Mouse (Mus musculus): ENCODE results near the gene Gm5751. TPM values are rescaled to one million over a fixed set of nuclear protein-coding genes. Genes with fewer than 3 reads are reported as not detected.

Gm5751 gene
- not detected in 2 replicates for polyA plus RNA-seq (2012)

DNA sequence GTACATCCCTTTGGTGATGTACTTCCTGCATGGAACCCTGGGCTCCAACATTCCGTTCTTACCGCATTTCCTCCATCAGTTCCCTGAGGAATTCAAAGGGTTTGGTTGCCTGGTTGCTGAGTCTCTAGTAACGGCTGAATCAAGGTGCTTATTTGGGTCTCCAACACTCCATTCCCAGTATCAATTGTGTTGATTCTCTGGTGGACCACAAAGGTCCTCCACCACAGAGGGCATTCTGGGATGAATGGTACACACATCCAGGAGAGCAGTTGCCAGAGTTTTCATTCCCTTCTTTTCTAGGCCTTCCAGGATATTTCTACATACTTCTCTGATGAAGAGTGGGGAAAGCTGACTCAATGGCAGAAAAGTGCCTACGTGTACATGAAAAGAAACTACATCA is at the start of gene Gm5751:
TSS of gene Gm5751 (plus strand) at position 301 of the 400 bp plus-strand sequence.

DNA sequence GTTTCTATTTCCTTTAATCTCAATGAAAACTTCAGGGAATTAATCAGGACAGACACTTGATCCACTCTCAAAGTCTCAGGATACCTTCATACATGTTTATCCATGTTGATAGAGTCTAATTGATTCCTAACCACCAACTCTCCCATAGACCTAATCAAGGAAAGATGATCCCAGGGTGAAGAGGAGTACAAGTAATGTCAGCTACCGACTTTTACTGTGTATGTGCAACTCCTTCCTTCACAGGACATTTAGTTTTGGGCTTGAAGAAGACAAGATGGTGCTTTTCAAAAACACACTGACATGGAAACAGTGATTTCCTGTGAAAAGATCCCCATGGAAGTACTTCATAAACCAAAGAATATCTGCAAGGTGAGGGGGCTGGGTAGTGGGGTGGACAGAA is 30.4 kb upstream of the Gm5751 start, which contains the start of gene Gm6592:
TSS of gene Gm6592 (plus strand) at position 301 of the 400 bp plus-strand sequence.

DNA sequence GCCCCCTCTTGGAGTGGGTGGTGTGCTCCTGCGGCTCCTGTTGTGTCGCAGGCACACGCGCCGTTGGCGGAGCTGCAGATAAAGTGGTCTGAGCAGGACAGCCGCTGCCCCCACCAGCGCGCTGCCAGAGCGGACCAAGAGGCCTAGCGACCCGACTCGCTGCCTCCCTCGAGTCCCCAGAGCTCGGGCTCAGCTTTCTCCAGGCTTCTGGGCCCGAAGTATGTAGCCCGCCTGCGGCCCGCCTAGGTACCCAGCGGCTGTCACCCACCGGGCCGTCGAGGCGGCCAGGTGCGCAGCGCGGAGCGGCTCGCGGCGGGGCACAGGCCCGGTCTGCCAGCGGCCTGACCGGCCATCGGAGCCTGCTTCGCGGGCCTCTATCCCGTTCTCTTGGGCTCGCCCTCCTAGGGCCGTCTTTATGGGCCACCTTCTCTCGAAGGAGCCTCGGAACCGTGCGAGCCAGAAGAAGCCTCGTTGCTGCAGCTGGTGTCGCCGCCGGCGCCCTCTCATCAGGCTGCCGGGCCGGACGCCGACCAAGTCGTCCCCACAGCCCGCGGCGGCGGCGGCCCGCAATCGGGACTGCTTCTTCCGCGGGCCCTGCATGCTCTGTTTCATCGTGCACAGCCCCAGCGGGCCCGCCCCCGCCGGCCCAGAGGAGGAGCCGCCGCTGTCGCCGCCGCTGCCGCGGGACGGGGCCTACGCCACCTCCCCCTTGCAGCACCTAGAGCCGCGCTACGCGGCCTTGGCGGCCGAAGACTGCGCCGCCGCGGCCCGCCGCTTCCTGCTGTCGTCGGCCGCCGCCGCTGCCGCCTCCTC is 18.5 kb downstream of the Gm5751 start, which contains the start of gene B630019K06Rik:
TSS of gene B630019K06Rik (plus strand) at position 40 of the 813 bp plus-strand sequence.

Other genes starting within 250 kb of the Gm5751 start
- not detected in 2 replicates for gene Ssxb8, start 183.4 kb upstream of the Gm5751 start, polyA plus RNA-seq (2012)
- not detected in 2 replicates for gene Ssx9, start 125.8 kb upstream of the Gm5751 start, polyA plus RNA-seq (2012)
- not detected in 2 replicates for gene Ssxb5, start 70.6 kb upstream of the Gm5751 start, polyA plus RNA-seq (2012)
- not detected in 2 replicates for gene Gm6592, start 30.3 kb upstream of the Gm5751 start, polyA plus RNA-seq (2012)
- 4.0 and 5.5 TPM in 2 replicates for gene B630019K06Rik, start 18.1 kb downstream of the Gm5751 start, polyA plus RNA-seq (2012)
- not detected in 2 replicates for gene Fthl17b, start 88.7 kb downstream of the Gm5751 start, polyA plus RNA-seq (2012)
- gene Fthl17c, start 102.3 kb downstream of the Gm5751 start, polyA plus RNA-seq (2012) = not detected in 2 replicates
- not detected in 2 replicates for gene Fthl17d, start 112.5 kb downstream of the Gm5751 start, polyA plus RNA-seq (2012)
- gene Fthl17e, start 159.2 kb downstream of the Gm5751 start, polyA plus RNA-seq (2012) = not detected in 2 replicates
- not detected in 2 replicates for gene Fthl17f, start 188.8 kb downstream of the Gm5751 start, polyA plus RNA-seq (2012)
- gene 4930402K13Rik, start 230.3 kb downstream of the Gm5751 start, polyA plus RNA-seq (2012) = not detected in 2 replicates